Mouse (Mus musculus) testis, adult 2 months (tissue): ENCODE measurements around the gene A930004D18Rik.

Experiments used
- CTCF ChIP-seq: fragments of 200-500 bp; IDR thresholded peaks from 2 replicates; pipeline ENCODE4 v1.5.1; 2012; ENCODE audit warnings: low read depth, mild to moderate bottlenecking, inconsistent platforms, low read length, moderate library complexity; ENCODE audit not compliant: control insufficient read depth, insufficient read depth, insufficient replicate concordance
- POLR2A ChIP-seq: fragments of 200-500 bp; IDR thresholded peaks from 2 replicates; pipeline ENCODE4 v1.6.1; 2012; ENCODE audit warnings: low read depth, mild to moderate bottlenecking, inconsistent platforms, low read length, moderate library complexity; ENCODE audit not compliant: control insufficient read depth

DNA sequence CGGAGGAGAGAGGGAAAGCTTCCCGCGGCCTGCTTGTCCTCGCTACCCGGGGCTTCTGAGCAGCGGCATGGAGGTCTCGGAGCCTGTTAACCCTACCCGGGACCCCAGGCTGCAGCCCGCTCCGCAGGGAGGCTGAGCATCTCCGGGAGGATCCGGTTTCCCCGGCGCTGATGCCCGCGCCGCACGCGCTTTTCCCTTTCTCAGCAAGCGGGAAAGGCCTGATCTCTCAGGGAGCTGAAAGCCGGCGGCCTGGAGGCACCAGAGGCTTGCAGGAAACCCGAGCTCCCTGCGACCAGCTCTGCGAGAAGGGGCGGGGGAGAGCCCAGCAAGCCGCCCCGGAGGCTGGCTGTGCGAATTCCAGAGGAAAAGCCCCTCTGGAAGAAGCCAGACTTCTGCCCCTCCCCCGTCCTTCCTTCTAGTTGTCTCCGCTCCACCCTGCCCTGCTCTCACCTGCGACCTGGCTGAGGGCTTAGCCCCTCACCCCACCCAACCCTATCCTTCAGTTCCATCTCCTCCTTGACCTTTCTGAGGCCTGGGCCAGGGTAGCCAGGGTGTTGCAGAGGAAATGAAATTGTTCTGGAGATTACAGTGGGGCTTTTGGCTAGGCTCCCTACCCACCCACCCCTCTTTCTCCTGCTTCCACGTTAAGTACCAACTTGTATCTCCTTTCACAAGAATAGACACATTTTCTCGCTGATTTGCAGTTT lies 5.6 kb downstream of the A930004D18Rik start:
- TF ChIP-seq CTCF = no peak
- TF ChIP-seq POLR2A = no peak
